Mouse (Mus musculus) forebrain, embryonic 16.5 days (tissue): ENCODE results near the gene Stk11. TPM values are rescaled to one million over a fixed set of nuclear protein-coding genes. Genes with fewer than 3 reads are reported as not detected.

Experiments
- ATAC-seq: fragments of 200-750 bp; cut with Nextera tagmentation; 2 replicates; pipeline ENCODE4 v1.8.0; 2017; ENCODE audit warnings: mild to moderate bottlenecking, moderate library complexity
- H3K27ac ChIP-seq: fragments of 300-500 bp; sonication (generic); 2 replicates; pipeline ENCODE4 v1.5.1; 2014; ENCODE audit warnings: low read length, control low read depth
- H3K27me3 ChIP-seq: fragments of 300-500 bp; sonication (generic); replicated peaks from 2 replicates; pipeline ENCODE4 v1.6.1; 2014; ENCODE audit warnings: low read length; ENCODE audit not compliant: control insufficient read depth, insufficient read depth
- H3K36me3 ChIP-seq: fragments of 300-500 bp; sonication (generic); 2 replicates; pipeline ENCODE4 v1.6.1; 2014; ENCODE audit not compliant: control insufficient read depth, insufficient read depth
- H3K4me1 ChIP-seq: fragments of 300-500 bp; sonication (generic); replicated peaks from 2 replicates; pipeline ENCODE4 v1.6.1; 2014; ENCODE audit warnings: low read length; ENCODE audit not compliant: control insufficient read depth, insufficient read depth
- H3K4me2 ChIP-seq: fragments of 300-500 bp; sonication (generic); 2 replicates; pipeline ENCODE4 v1.6.1; 2014; ENCODE audit warnings: mild to moderate bottlenecking, low read length, control low read depth
- H3K4me3 ChIP-seq: fragments of 300-500 bp; sonication (generic); replicated peaks from 2 replicates; pipeline ENCODE4 v1.5.1; 2014; ENCODE audit warnings: mild to moderate bottlenecking, low read length, control low read depth
- H3K9ac ChIP-seq: fragments of 300-500 bp; sonication (generic); replicated peaks from 2 replicates; pipeline ENCODE4 v1.6.1; 2014; ENCODE audit warnings: low read depth, low read length, control low read depth
- H3K9me3 ChIP-seq: fragments of 300-500 bp; sonication (generic); 2 replicates; pipeline ENCODE4 v1.6.1; 2016; ENCODE audit warnings: low read length; ENCODE audit not compliant: control insufficient read depth
- WGBS: fragments of 180-500 bp; shearing (Covaris S2); extraction: QIAGEN DNeasy Blood & Tissue Kit; methylation state at CpG from one replicate; pipeline ENCODE4 v1.1.7; 2014; 5-methylcytosine and 5-hydroxymethylcytosine counted together
- polyA plus RNA-seq: library from polyadenylated mRNA; unstranded; fragments of >200 nt; fragmentation: Nextera tagmentation; extraction: Ambion mirVana; gene quantifications from 2 replicates; pipeline ENCODE4 v1.2.1, GENCODE M21; 2015

Gene Stk11
- polyA plus RNA-seq, 1 experiment from 2014 or later: 18.0 TPM

DNA sequence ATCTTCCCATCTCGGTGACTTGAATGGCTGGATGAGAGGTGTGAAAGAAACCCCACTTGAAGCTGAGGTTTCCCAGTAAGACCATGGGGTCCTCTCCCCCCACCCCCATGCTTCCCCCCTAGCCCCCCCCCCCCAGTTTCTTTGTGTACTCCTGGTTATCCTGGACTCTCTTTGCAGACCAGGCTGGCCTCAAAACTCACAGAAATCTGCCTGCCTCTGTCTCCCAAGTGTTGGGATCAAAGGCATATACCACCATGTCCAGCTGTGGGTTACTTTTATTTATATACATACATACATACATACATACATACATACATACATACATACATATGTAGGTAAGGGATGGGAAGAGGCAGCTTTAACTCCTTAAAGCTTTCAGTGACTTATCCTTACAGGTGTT lies 53.5 kb downstream of the Stk11 start:
- no peaks in the 10 kb centered on the region for H3K27me3 ChIP-seq
- WGBS: 71% methylated on average over 1 of the region's 1 CpGs
- H3K4me3 ChIP-seq: peak overlapping the region; percentile 63
- no peak for ATAC-seq
- H3K36me3 ChIP-seq: peaks cover 18% of the 10 kb centered on the region
- no peaks in the 10 kb centered on the region for H3K9me3 ChIP-seq
- peak overlapping the region; percentile 96; the same call in 1 of the 2 replicates for H3K27ac ChIP-seq
- peak overlapping the region; percentile 95 for H3K9ac ChIP-seq
- peak overlapping the region; percentile 67 for H3K4me2 ChIP-seq
- H3K4me1 ChIP-seq: peaks cover 69% of the 10 kb centered on the region

DNA sequence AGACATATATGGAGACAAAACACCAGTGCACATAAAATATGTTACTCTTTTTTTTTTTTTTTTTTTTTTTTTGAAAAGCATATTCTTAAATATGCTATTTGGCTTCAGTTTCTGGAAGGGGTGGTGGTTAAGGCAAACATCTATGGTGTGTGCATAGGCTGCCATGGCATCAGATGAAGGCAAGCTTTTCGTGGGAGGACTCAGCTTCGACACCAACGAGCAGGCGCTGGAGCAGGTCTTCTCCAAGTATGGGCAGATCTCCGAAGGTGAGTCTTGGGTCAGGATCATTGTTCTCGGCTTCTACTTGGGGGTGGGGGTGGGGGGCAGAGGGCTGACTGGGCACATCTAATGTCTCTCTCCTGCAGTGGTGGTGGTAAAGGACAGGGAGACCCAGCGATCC lies 54.0 kb downstream of the Stk11 start:
- WGBS: 93% methylated on average over 7 of the region's 7 CpGs
- Histone ChIP-seq H3K9ac (no peak overlapping the region; the same call in 1 of the 2 replicates), H3K4me2 (no peak overlapping the region), H3K9me3 (no peaks in the 10 kb centered on the region), H3K27me3 (no peaks in the 10 kb centered on the region), H3K36me3 (peaks cover 18% of the 10 kb centered on the region), H3K27ac (no peak overlapping the region), H3K4me3 (no peak overlapping the region), H3K4me1 (peaks cover 63% of the 10 kb centered on the region)
- ATAC-seq: no peak

DNA sequence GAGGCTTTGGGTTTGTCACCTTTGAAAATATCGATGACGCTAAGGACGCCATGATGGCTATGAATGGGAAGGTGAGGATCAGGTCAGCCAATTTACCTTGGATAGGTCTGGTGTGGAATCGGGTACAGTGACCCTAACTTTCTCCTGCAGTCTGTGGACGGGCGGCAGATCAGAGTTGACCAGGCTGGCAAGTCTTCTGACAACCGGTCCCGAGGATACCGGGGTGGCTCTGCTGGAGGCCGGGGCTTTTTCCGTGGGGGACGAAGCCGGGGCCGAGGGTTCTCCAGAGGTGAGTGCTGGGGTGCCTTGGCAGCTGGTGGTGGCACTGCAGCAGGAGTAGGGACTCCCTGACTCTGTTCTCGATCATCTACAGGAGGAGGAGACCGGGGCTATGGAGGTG lies 54.4 kb downstream of the Stk11 start:
- Histone ChIP-seq H3K4me2 (no peak overlapping the region), H3K4me1 (peaks cover 59% of the 10 kb centered on the region), H3K9me3 (no peaks in the 10 kb centered on the region), H3K36me3 (peaks cover 18% of the 10 kb centered on the region), H3K4me3 (no peak overlapping the region), H3K27me3 (no peaks in the 10 kb centered on the region), H3K27ac (no peak overlapping the region), H3K9ac (no peak overlapping the region; the same call in 1 of the 2 replicates)
- ATAC-seq: no peak
- 97% methylated on average over 16 of the region's 16 CpGs for WGBS

DNA sequence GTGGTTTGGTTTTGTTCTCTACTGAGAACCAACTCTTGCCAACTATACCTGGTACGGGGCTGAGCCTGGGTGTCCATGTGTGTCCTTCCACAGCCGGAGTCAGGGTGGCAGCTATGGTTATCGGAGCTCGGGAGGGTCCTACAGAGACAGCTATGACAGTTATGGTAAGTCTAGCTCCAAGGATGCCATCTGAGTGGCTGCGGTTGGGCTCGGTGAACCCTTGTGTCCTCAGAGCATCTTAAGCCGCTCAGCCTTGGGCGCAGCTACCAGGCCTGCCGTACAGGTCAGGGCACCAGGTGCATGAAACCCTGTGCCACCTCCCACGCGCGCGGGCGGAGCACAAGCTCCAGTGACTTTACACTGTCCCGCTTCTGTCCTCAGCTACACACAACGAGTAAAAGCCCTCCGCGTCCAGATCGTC lies 55.0 kb downstream of the Stk11 start:
- Histone ChIP-seq H3K4me3 (no peak overlapping the region), H3K36me3 (peaks cover 18% of the 10 kb centered on the region), H3K4me2 (no peak overlapping the region), H3K9ac (no peak overlapping the region), H3K27ac (no peak overlapping the region), H3K27me3 (no peaks in the 10 kb centered on the region), H3K9me3 (no peaks in the 10 kb centered on the region), H3K4me1 (peaks cover 54% of the 10 kb centered on the region)
- ATAC-seq: no peak
- 97% methylated on average over 19 of the region's 19 CpGs for WGBS

DNA sequence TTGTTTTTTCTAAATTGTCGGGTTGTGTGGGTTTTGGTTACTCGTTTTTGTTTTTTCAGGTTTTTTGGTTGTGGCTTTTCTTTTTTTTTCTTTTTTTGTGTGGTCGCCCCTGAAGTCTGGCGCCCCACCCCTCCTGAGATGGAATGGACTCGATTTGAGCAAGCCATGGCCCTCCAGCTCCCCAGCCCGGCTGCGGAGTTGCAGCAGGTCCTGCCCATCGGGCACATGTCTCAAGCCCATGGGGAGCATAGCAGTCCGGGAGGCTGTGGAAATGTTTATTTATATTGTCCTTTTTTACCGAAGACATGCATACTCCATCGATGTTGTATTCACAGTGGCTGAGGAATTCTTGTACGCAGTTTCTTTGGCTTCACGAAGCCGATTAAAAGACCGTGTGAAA lies 55.6 kb downstream of the Stk11 start:
- no peak overlapping the region for H3K4me3 ChIP-seq
- no peak overlapping the region for H3K27ac ChIP-seq
- H3K4me2 ChIP-seq: no peak overlapping the region

DNA sequence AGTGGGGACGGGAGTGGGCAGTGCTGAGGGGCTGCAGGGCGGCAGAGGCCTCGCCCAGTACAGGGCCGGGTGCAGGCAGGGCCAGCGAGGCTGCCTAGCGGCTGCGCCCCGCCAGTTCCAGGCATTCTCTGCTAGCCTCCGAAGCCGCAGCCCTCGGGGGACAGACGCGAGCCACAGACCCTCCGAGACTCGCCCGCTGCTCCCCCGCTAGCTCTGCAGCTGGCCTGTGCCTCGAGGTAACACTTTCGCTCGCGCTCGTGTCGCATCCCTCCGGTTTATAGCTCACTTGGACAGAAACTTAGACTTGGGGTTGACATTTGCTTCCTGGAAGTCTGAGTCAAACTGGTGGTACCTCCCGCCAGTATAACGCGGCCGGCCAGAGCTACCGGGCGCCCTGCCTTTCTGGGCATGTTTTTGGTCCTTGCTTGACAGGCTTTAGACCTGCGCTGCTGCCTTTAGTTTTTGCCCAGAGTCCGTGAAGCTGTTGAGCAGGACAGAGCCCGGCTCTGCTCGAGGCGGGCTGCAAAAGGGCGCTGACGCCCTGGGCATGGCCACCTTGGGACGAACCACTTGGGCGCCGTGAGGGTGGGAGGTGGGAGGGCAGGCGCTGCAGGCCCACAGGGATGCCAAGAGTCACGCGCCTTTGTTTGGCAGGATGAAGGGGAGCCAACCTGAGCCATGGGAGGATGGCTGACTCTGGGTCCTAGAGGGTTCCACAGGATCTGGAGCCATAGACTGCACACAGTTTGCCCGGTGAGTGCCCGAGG lies 56.3 kb downstream of the Stk11 start:
- H3K4me1 ChIP-seq: peaks cover 47% of the 10 kb centered on the region
- peaks cover 18% of the 10 kb centered on the region for H3K36me3 ChIP-seq
- peak overlapping the region; percentile 63 for H3K4me2 ChIP-seq
- ATAC-seq: no peak
- H3K27ac ChIP-seq: peak overlapping the region; percentile 93
- peak overlapping the region; percentile 74 for H3K9ac ChIP-seq
- H3K9me3 ChIP-seq: no peaks in the 10 kb centered on the region
- H3K4me3 ChIP-seq: no peak overlapping the region; the same call in 1 of the 2 replicates
- 82% methylated on average over 45 of the region's 45 CpGs for WGBS
- H3K27me3 ChIP-seq: no peaks in the 10 kb centered on the region

More for the DNA sequence above, 55.6 kb downstream of the Stk11 start:
- peaks cover 18% of the 10 kb centered on the region for H3K36me3 ChIP-seq
- WGBS: 92% methylated on average over 15 of the region's 15 CpGs
- no peaks in the 10 kb centered on the region for H3K9me3 ChIP-seq
- peaks cover 52% of the 10 kb centered on the region for H3K4me1 ChIP-seq
- no peaks in the 10 kb centered on the region for H3K27me3 ChIP-seq
- H3K9ac ChIP-seq: no peak overlapping the region
- ATAC-seq: no peak

DNA sequence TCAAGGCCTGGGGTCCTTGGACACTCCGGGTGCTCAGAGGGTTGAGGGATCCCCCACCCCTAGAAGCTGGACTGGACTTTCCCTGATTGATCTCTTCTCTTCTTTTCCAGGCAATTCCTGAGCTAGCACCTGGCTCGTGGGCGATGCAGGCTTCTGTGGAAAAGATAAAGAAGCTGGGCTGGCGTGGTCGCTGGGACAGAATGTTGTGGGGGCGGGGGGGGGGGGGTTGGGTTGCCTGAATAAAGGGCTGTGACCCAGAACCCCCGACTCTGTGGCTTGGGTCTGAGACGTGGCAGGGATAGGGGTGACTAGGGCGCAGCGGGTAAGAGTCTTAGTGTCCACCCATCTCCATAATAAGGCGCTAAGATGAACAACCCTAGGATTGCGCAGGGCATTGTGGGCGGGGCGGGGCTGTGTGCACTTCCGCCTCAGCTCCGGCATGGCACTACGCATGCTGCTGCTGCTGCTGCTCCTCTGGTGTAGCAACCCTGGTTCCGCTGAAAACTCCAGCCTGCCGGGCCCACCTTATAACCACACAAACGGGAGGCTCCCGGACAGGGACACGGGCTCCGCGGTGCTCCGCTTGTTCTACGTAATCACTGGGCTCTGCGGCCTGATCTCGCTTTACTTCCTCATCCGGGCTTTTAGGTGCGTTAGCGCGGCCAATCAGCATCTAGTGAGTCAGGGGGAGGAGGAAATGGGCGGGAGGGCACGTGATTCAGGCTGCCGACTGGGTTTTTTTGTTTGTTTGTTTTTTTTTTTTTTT lies 57.1 kb downstream of the Stk11 start, which contains the start of gene 1600002K03Rik:
Gene 1600002K03Rik, plus strand, starts transcription at position 418 of the 766 bp plus-strand sequence.
- peak within 1 kb of the TSS; percentile 59 for H3K4me3 ChIP-seq
- H3K9ac ChIP-seq: peak within 1 kb of the TSS; percentile 74
- H3K36me3 ChIP-seq: peaks cover 18% of the 10 kb centered on the region
- no peaks in the 10 kb centered on the region for H3K9me3 ChIP-seq
- peaks cover 44% of the 10 kb centered on the region for H3K4me1 ChIP-seq
- WGBS: 7% methylated on average over 34 of the region's 35 CpGs
- H3K27me3 ChIP-seq: no peaks in the 10 kb centered on the region
- peak within 1 kb of the TSS; percentile 93 for H3K27ac ChIP-seq
- peak; percentile 81 for ATAC-seq
- H3K4me2 ChIP-seq: peak within 1 kb of the TSS; percentile 63

DNA sequence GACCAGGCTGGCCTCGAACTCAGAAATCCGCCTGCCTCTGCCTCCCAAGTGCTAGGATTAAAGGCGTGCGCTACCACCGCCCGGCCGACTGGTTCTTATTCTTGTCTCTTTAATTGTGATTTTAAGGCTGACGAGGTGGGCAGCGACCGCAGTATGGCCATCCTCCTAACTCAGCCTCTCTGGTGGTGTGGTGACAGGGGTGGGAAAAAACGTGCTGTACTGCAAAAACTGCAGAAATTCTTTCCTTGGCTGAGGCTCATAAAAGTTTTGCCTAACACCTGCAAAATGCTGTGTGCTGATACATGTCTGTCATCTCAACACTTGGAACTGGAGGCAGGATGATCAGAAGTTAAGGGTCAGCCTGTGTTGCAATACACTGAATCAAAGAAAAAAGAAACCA lies 57.8 kb downstream of the Stk11 start:
- ATAC-seq: no peak
- Histone ChIP-seq H3K27ac (peak overlapping the region; percentile 93), H3K9ac (peak overlapping the region; percentile 54), H3K4me2 (peak overlapping the region; percentile 63), H3K27me3 (no peaks in the 10 kb centered on the region), H3K4me1 (peaks cover 44% of the 10 kb centered on the region), H3K4me3 (peak overlapping the region; percentile 59), H3K36me3 (peaks cover 18% of the 10 kb centered on the region), H3K9me3 (no peaks in the 10 kb centered on the region)
- 10% methylated on average over 11 of the region's 11 CpGs for whole genome bisulfite sequencing

DNA sequence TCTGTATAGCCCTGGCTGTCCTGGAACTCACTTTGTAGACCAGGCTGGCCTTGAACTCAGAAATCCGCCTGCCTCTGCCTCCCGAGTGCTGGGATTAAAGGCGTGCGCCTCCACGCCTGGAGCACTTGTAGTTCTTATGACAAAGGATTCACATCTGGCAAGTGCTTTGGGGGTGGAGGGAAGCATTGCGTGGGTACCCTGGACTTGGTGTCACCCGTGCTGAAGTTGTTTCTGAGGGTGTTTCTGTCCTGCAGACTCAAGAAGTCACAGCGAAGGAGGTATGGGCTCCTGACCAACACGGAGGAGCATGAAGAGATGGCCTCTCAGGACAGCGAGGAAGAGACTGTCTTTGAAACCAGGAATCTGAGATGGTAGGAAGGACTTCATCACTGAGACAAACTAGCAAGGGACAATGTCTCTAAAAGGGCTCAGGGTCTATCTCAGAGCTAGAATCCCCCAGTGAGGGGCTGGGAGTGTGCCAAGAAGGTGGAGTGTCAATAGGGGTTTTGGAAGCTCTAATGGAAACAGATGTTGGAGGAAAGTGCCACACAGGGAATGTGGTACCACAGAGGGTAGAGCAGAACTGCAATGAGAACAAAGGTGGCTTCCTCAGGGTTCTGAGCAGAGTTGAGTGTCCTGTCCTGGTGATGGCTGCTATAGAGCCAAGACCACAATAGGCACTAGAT lies 58.5 kb downstream of the Stk11 start:
- peaks cover 18% of the 10 kb centered on the region for H3K36me3 ChIP-seq
- H3K9ac ChIP-seq: no peak overlapping the region
- peaks cover 38% of the 10 kb centered on the region for H3K4me1 ChIP-seq
- no peaks in the 10 kb centered on the region for H3K27me3 ChIP-seq
- H3K27ac ChIP-seq: no peak overlapping the region
- ATAC-seq: no peak
- WGBS: 84% methylated on average over 10 of the region's 10 CpGs
- no peak overlapping the region for H3K4me2 ChIP-seq
- H3K9me3 ChIP-seq: no peaks in the 10 kb centered on the region
- H3K4me3 ChIP-seq: no peak overlapping the region
